Mouse (Mus musculus) liver, adult (tissue): ENCODE data around the gene Ovol2.

Source experiments
- GATA4 ChIP-seq: IDR thresholded peaks from 2 replicates; pipeline ENCODE4 v1.6.1; 2014; ENCODE audit warnings: mild to moderate bottlenecking, low read length; ENCODE audit not compliant: insufficient replicate concordance

Ovol2 gene

GRCm38 (mm10) chr2:144264398-144265119 lies 67.4 kb downstream of the Ovol2 start:
- no peak for TF ChIP-seq GATA4

- no peak for TF ChIP-seq GATA4
Observed at GRCm38 (mm10) chr2:144262837-144263236, 69.1 kb downstream of the Ovol2 start.
